Mouse (Mus musculus) heart, embryonic 11.5 days (tissue): Measurements from ENCODE around the gene Lama4. TPM values are rescaled to one million over a fixed set of nuclear protein-coding genes. Genes with fewer than 3 reads are reported as not detected.

ENCODE experiments used
- ATAC-seq: fragments of 200-750 bp; cut with Nextera tagmentation; replicated peaks from 2 replicates; pipeline ENCODE4 v1.8.0; 2017; ENCODE audit warnings: moderate library complexity; ENCODE audit not compliant: insufficient number of reproducible peaks, low FRiP score, low TSS enrichment
- H3K27ac ChIP-seq: fragments of 300-500 bp; sonication (generic); 2 replicates; pipeline ENCODE4 v1.5.1; 2014; ENCODE audit warnings: mild to moderate bottlenecking, low read depth, low read length
- H3K27me3 ChIP-seq: fragments of 300-500 bp; sonication (generic); 2 replicates; pipeline ENCODE4 v1.6.1; 2014; ENCODE audit warnings: mild to moderate bottlenecking, low read length, mixed read lengths; ENCODE audit not compliant: control insufficient read depth, insufficient read depth
- H3K36me3 ChIP-seq: fragments of 300-500 bp; sonication (generic); 2 replicates; pipeline ENCODE4 v1.6.1; 2014; ENCODE audit warnings: mild to moderate bottlenecking, low read length, moderate library complexity, mixed read lengths; ENCODE audit not compliant: control insufficient read depth, insufficient read depth
- H3K4me1 ChIP-seq: fragments of 300-500 bp; sonication (generic); 2 replicates; pipeline ENCODE4 v1.6.1; 2014; ENCODE audit warnings: low read length; ENCODE audit not compliant: control insufficient read depth, insufficient read depth
- H3K4me2 ChIP-seq: fragments of 300-500 bp; sonication (generic); 2 replicates; pipeline ENCODE4 v1.6.1; 2014; ENCODE audit warnings: mild to moderate bottlenecking, moderate library complexity
- H3K4me3 ChIP-seq: fragments of 300-500 bp; sonication (generic); 2 replicates; pipeline ENCODE4 v1.5.1; 2014; ENCODE audit warnings: low read depth, low read length
- H3K9ac ChIP-seq: fragments of 300-500 bp; sonication (generic); 2 replicates; pipeline ENCODE4 v1.6.1; 2014; ENCODE audit warnings: mild to moderate bottlenecking, low read depth, low read length, moderate library complexity
- H3K9me3 ChIP-seq: fragments of 300-500 bp; sonication (generic); replicated peaks from 2 replicates; pipeline ENCODE4 v1.6.1; 2016; ENCODE audit warnings: low read length; ENCODE audit not compliant: control insufficient read depth
- WGBS: fragments of 180-500 bp; shearing (Covaris S2); extraction: QIAGEN DNeasy Blood & Tissue Kit; methylation state at CpG from one replicate; pipeline ENCODE4 v1.1.7; 2014; ENCODE audit not compliant: insufficient replicate concordance; 5-methylcytosine and 5-hydroxymethylcytosine counted together
- polyA plus RNA-seq: library from polyadenylated mRNA; unstranded; fragments of >200 nt; fragmentation: Nextera tagmentation; extraction: Ambion mirVana; gene quantifications from 2 replicates; pipeline ENCODE4 v1.2.1, GENCODE M21; 2014

Lama4 gene
- polyA plus RNA-seq, 1 experiment from 2014 or later, result 91.8 TPM

DNA sequence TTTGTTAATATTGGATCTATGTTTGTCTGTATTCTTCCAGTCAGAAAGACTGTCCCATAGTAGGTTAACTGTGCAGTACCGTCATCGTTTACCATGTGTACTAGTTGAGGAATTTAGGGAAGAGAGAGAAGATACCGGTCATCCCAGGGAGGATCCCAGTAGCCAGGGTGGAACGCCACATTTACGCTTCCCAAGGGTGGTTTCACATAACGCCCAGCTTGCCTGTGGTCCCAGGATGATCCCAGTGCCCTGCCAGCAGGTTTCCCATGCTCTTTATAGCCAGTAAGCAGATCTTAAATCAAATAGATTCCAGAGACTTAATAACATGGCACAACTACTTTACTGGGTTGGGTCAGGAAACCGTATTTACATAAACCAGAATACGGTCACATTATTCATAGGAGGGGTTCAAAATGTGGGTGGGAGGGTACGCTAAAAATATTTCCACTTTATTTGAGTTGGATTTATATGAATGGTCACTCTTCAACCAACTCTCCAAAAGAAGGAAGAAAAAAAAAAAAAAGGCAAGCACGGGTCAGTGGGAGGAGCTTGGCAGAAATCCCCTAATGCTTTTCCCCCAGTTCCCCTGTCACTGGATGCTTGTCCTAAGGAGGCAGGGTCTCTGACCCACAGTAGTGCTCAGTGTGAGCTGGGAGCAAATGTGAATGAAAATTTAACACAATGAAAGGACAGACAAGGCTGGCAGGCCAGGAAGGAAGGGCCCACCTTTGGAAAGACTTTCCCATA is 3.2 kb downstream of the Lama4 start:
- H3K27me3 ChIP-seq, result no peaks in the 10 kb centered on the region
- no peaks in the 10 kb centered on the region for H3K9me3 ChIP-seq
- 58% methylated on average over 10 of the region's 10 CpGs for WGBS
- ATAC-seq, result no peak
- no peaks in the 10 kb centered on the region for H3K36me3 ChIP-seq
- peak overlapping the region; percentile 10 for H3K27ac ChIP-seq
- H3K4me1 ChIP-seq, result peaks cover 26% of the 10 kb centered on the region
- peak overlapping the region; percentile 78 for H3K4me3 ChIP-seq
- peak overlapping the region; percentile 49 for H3K9ac ChIP-seq
- peak overlapping the region; percentile 78 for H3K4me2 ChIP-seq

DNA sequence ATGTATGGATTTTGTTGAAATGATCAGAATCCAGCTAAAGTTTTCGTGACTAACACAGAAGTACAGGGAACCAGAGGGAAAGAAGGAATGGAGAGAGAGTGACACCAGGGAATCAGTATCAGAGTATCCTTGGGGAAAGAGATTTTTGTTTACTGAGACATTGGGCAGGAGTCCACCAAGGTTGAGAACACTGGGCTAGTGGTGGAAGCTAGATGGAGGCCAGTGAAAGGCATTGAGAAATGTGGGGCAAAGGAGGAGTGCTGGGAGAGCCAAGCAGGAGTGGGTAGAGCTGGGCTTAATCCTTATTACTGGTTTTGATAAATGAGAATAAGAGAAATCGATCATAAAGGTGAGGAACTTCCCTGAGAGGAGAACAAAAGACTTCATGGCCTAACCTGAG is 4.2 kb downstream of the Lama4 start:
- Histone ChIP-seq H3K4me3 (no peak overlapping the region), H3K9ac (no peak overlapping the region), H3K36me3 (peaks cover 4% of the 10 kb centered on the region; the same call in 1 of the 2 replicates), H3K9me3 (no peaks in the 10 kb centered on the region), H3K4me1 (peaks cover 21% of the 10 kb centered on the region), H3K27ac (peak overlapping the region; percentile 10), H3K4me2 (peak overlapping the region; percentile 78), H3K27me3 (no peaks in the 10 kb centered on the region)
- WGBS, result 70% methylated on average over 2 of the region's 2 CpGs
- no peak for ATAC-seq

DNA sequence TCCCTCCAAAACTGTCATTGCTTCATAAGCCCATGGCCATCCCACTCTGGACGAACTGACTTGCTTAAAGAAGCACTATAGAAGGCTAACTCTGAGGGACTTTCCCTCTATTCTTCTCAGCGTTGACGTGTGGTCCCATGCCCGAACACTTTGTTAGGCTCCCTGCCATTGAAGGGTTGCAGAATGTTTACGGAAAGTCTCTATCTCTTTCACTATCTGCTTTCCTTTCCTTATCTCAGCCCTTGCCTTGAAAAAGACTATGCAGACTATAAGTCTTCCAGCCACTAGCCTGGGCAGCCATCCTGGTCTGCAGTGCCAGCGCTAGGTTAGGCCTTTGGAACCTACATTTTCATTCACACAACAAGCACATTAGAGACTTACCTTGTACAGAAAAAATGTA is 4.7 kb downstream of the Lama4 start:
- Histone ChIP-seq H3K27ac (peak overlapping the region; percentile 10), H3K9ac (no peak overlapping the region), H3K4me1 (peaks cover 16% of the 10 kb centered on the region), H3K9me3 (no peaks in the 10 kb centered on the region), H3K4me2 (peak overlapping the region; percentile 78), H3K36me3 (peaks cover 4% of the 10 kb centered on the region; the same call in 1 of the 2 replicates), H3K4me3 (no peak overlapping the region), H3K27me3 (no peaks in the 10 kb centered on the region)
- 14% methylated on average over 6 of the region's 6 CpGs for WGBS
- no peak for ATAC-seq

DNA sequence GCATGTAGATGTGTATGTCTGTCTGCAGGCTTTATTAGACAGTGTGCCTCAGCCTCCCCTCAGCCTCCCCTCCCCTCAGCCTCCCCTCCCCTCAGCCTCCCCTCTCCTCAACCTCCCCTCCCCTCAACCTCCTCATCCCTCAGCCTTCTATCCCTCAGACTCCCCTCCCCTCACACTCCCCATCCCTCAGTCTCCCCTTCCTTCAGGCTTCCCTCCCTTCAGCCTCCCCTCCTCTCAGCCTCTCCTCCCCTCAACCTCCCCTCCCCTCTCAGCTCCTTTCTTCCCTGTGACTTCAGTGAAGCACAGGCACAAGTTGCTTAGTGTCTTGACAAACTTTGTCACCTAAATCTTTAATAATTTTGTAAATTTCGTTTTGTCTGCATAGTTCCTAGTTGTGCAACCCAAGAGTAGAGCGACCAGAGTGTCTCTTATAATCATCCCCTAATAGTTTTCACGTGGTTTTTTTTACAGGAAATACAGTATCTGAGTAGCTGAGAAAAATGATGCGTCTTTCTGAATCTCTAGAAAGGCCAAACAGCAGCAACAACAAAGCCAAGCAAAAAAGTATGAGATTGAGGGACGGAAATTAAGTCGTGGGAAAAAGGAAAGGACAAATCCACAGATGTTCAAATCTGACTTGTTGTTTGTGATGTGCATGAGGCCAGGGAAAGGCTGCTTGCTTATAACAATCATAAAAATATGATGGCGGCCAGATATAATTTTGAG is 7.1 kb downstream of the Lama4 start:
- Histone ChIP-seq H3K9me3 (no peaks in the 10 kb centered on the region), H3K36me3 (peaks cover 4% of the 10 kb centered on the region; the same call in 1 of the 2 replicates), H3K4me1 (peaks cover 15% of the 10 kb centered on the region), H3K4me2 (no peak overlapping the region), H3K4me3 (no peak overlapping the region), H3K9ac (no peak overlapping the region), H3K27me3 (no peaks in the 10 kb centered on the region), H3K27ac (no peak overlapping the region)
- 53% methylated on average over 7 of the region's 7 CpGs for WGBS
- no peak for ATAC-seq

DNA sequence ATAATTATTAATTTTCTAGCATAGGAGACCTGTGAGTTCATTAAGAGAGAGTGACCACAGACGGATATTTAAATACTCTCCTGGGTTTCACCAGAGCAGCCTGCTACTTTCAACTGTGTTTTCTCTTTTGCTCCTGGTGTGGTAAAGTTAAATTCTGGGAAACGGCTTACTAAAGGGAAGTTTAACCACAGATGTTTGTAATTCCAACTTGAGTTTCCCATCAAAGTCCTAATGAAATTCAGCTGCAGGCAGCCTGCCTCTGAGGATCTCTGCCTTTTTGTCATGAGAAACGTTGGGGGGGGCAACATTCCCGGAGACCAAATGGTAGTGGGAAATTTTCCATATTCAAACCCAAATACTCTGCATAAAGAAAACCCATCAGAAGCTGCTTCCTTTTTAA is 7.7 kb downstream of the Lama4 start:
- no peak for ATAC-seq
- H3K27ac ChIP-seq, result no peak overlapping the region
- H3K4me2 ChIP-seq, result no peak overlapping the region
- H3K9me3 ChIP-seq, result no peaks in the 10 kb centered on the region
- H3K9ac ChIP-seq, result no peak overlapping the region
- H3K4me3 ChIP-seq, result no peak overlapping the region
- WGBS, result 44% methylated on average over 4 of the region's 4 CpGs
- peaks cover 4% of the 10 kb centered on the region; the same call in 1 of the 2 replicates for H3K36me3 ChIP-seq
- H3K27me3 ChIP-seq, result no peaks in the 10 kb centered on the region
- peaks cover 13% of the 10 kb centered on the region for H3K4me1 ChIP-seq

DNA sequence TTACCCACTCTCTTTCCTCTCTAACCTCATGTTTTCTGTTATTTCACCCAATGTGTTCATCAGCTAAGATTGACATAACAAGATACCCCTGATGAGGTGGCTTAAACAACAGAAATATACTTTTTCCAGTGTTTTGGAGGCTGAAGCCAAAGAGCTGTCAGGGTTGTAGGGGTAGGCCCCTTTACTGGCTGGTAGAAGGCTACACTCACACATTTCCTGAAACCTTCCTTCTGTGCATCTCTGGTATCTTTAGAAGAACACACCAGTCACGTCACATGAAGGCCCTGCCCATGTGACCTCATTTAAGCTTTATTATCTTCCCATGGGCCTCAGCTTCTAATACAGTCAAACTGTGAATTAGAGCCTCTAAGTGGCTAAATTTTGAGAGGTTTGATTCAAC is 12.9 kb downstream of the Lama4 start:
- ATAC-seq, result no peak
- Histone ChIP-seq H3K4me1 (peaks cover 10% of the 10 kb centered on the region), H3K4me3 (no peak overlapping the region), H3K4me2 (no peak overlapping the region), H3K9me3 (no peaks in the 10 kb centered on the region), H3K9ac (no peak overlapping the region), H3K27me3 (no peaks in the 10 kb centered on the region), H3K27ac (no peak overlapping the region), H3K36me3 (peaks cover 4% of the 10 kb centered on the region; the same call in 1 of the 2 replicates)
- WGBS, result 51% methylated on average over 1 of the region's 1 CpGs

DNA sequence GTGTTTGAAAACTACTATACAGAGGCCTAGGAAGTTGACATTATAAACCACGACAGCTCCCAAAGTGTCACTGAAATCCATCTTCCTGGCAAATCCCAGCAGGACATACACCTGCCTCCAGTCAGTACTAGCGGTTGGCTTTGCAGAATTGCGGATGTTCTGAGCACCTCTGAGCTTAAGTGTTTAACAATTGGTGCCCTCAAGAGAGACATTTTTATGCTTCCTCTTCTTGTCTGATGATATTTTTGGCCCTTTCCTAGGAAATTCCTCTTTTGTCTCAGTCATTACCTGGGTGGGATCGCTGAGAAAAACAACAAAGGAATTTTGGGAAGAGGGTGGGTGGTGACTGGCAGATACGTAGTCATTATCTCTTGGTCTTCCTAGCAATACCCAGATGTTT is 14.4 kb downstream of the Lama4 start:
- Histone ChIP-seq H3K4me1 (peaks cover 15% of the 10 kb centered on the region), H3K36me3 (no peaks in the 10 kb centered on the region), H3K9me3 (no peaks in the 10 kb centered on the region), H3K9ac (no peak overlapping the region), H3K27me3 (no peaks in the 10 kb centered on the region), H3K4me2 (no peak overlapping the region), H3K4me3 (no peak overlapping the region), H3K27ac (no peak overlapping the region)
- no peak for ATAC-seq
- WGBS, result 65% methylated on average over 5 of the region's 5 CpGs

DNA sequence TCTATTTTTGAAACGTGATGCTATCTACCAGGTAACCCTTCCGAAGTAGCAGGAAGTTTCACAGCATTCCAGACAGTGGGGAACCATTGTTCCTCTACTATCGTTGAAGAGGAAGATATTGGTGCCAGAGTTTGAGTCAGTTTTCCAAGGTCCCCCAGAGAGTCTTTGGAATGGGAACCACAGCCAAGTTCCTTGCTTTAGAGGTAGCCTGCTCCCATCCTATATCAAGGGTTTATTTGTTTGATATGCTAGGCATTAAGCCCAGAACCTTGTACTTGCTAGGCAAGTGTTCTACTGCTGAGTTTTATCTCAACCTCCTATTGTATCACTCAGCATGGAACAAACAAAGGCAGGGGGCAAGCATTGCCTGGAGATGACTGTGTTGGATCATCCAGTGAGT is 15.7 kb downstream of the Lama4 start:
- Histone ChIP-seq H3K27ac (peak overlapping the region; percentile 46), H3K4me1 (peaks cover 15% of the 10 kb centered on the region), H3K9me3 (no peaks in the 10 kb centered on the region), H3K4me2 (no peak overlapping the region), H3K4me3 (no peak overlapping the region), H3K27me3 (no peaks in the 10 kb centered on the region), H3K36me3 (no peaks in the 10 kb centered on the region), H3K9ac (no peak overlapping the region)
- ATAC-seq, result no peak; the same call in 1 of the 2 replicates
- 31% methylated on average over 3 of the region's 3 CpGs for WGBS
